In the genomic region with DNA sequence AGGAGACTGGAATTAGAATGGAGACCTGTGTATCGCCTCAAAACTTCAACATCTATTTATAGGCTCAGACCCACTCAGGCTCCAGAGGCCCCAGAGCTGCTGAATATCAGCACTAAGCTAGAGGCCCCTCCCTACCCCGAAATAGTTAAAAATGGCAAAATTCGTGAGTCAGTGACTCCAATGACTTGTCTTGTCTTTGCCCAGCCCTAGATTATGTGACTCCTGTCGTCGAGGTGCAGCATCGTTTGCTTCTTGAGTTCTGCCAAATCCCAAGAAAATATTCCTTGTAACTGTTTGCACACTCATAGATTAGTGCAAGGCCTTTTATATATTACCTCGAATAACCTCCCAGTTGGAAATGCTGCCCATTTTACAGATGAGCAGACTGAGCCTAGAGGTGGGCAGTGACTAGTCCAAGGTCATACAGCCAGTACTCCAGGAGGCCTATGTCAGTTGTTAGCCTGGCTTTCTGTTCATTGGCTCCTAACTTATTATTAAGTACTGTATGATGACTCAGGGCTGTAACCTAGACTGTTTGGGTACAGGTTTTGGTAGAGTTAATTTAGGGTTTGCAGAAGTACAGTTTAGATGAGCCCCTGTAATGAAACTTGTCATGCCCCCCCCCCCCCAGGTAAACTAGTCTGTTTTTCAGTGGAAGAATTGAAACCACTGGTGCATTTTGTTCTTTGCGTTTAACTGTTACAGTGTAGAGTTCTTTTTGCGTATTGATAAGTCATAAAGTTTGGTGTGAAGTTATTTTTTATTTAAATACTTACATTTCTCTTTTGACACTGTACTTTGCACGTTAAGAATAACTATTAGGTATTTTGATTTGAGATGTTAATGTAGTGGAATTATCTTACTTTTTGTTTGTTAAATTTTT, we compare ENCODE assay signal across 9 mouse cellular contexts. TPM values are rescaled to one million over a fixed set of nuclear protein-coding genes. Genes with fewer than 3 reads are reported as not detected.
A peak's percentile ranks its signal among the peaks of the same experiment; 100 is the strongest.
DNase-seq lines count a peak whose midpoint lies in the region; ATAC-seq and TF ChIP-seq lines count a peak whose summit lies in the region.
"Had no signal": no experiment of that assay in that cellular context is flagged by ENCODE, and none has a peak within 500 bp of the region (broad histone marks: within the 10 kb centered on the region; RNA-seq: fewer than 3 reads in every experiment).

No protein-coding gene starts in this region.

- no peaks in the 10 kb centered on the region for H3K36me3 ChIP-seq in embryonic facial prominence, embryonic 13.5 days
- H3K36me3 ChIP-seq in limb, embryonic 12.5 days = no peaks in the 10 kb centered on the region
- no peaks in the 10 kb centered on the region for H3K36me3 ChIP-seq in small intestine, adult 2 months (ENCODE audit: control insufficient read depth, insufficient read depth, low read length)

- no peak for TF ChIP-seq CTCF in small intestine, adult 2 months (IDR thresholded peaks at IDR 0.05; ENCODE audit: extremely low read depth, insufficient read length, insufficient replicate concordance, low read depth, low read length)

- WGBS in embryonic facial prominence, embryonic 13.5 days = 26% methylated on average over 10 of the region's 10 CpGs
- WGBS in limb, embryonic 12.5 days = 31% methylated on average over 10 of the region's 10 CpGs
- WGBS in small intestine, adult 2 months = 9% methylated on average over 10 of the region's 10 CpGs

- H3K4me3 ChIP-seq in embryonic facial prominence, embryonic 13.5 days = peak overlapping the region; percentile 98
- peak overlapping the region; percentile 97 for H3K4me3 ChIP-seq in limb, embryonic 12.5 days (replicated peaks)
- peak overlapping the region; percentile 99 for H3K4me3 ChIP-seq in small intestine, adult 2 months (ENCODE audit: low read depth, low read length)

- H3K4me2 ChIP-seq in embryonic facial prominence, embryonic 13.5 days = peak overlapping the region; percentile 73
- H3K4me2 ChIP-seq in limb, embryonic 12.5 days = peak overlapping the region; percentile 79

- peak overlapping the region; percentile 100 for H3K27ac ChIP-seq in embryonic facial prominence, embryonic 13.5 days
- peak overlapping the region; percentile 100 for H3K27ac ChIP-seq in limb, embryonic 12.5 days
- H3K27ac ChIP-seq in small intestine, adult 2 months (ENCODE audit: insufficient read depth, low read depth, low read length) = peak overlapping the region; percentile 94

- H3K4me1 ChIP-seq in embryonic facial prominence, embryonic 13.5 days = peaks cover 42% of the 10 kb centered on the region
- H3K4me1 ChIP-seq in limb, embryonic 12.5 days (replicated peaks) = peaks cover 39% of the 10 kb centered on the region
- peaks cover 15% of the 10 kb centered on the region for H3K4me1 ChIP-seq in small intestine, adult 2 months (ENCODE audit: control insufficient read depth, insufficient read depth, insufficient read length, low read length)

- ATAC-seq in embryonic facial prominence, embryonic 13.5 days (ENCODE audit: insufficient number of reproducible peaks, insufficient read depth, low FRiP score, low TSS enrichment, low read depth) = no peak
- no peak for ATAC-seq in limb, embryonic 12.5 days (ENCODE audit: insufficient number of reproducible peaks, insufficient read depth, low FRiP score, low TSS enrichment, low read depth)

- no peaks in the 10 kb centered on the region for H3K9me3 ChIP-seq in embryonic facial prominence, embryonic 13.5 days
- no peaks in the 10 kb centered on the region for H3K9me3 ChIP-seq in limb, embryonic 12.5 days

- DNase-seq in cerebellum, postnatal 14 days = peak; percentile 36 to 39
- DNase-seq in cerebellum, adult 11-12 months = no peak
- peak; percentile 65 for DNase-seq in 3T3-L1 (ENCODE audit: low read depth, low spot score)
- no peak for DNase-seq in adrenal gland, postnatal 36 days
- no peak for DNase-seq in frontal cortex, postnatal 25 days (ENCODE audit: low spot score in 2 of 2)

- TF ChIP-seq POLR2A in small intestine, adult 2 months (IDR thresholded peaks at IDR 0.05; ENCODE audit: low read depth, low read length) = no peak

- no peaks in the 10 kb centered on the region for H3K27me3 ChIP-seq in embryonic facial prominence, embryonic 13.5 days
- H3K27me3 ChIP-seq in limb, embryonic 12.5 days = no peaks in the 10 kb centered on the region
- H3K27me3 ChIP-seq in small intestine, adult 2 months (ENCODE audit: control insufficient read depth, insufficient read depth, low read length) = no peaks in the 10 kb centered on the region
- H3K27me3 ChIP-seq: Patski had no signal

- peak overlapping the region; percentile 100 for H3K9ac ChIP-seq in embryonic facial prominence, embryonic 13.5 days
- peak overlapping the region; percentile 99 for H3K9ac ChIP-seq in limb, embryonic 12.5 days (replicated peaks)

RNA-seq across cellular contexts. Expression of gene Dyrk1a, which starts 1.5 kb away (rescaled TPM):
- polyA plus RNA-seq in embryonic facial prominence, embryonic 13.5 days (2015; fragmentation: Nextera tagmentation; extraction: Ambion mirVana) = 11.0 and 11.1 TPM in 2 replicates
- 9.8 and 11.6 TPM in 2 replicates for polyA plus RNA-seq in limb, embryonic 12.5 days (2016; fragmentation: Nextera tagmentation; extraction: Ambion mirVana)
- 15.9 and 32.1 TPM in 2 replicates for polyA plus RNA-seq in small intestine, adult 2 months (2012; rRNA removed)
- 10 to 100 TPM; 68.7 to 77.0 TPM for total RNA-seq in adrenal gland, postnatal 36 days (2021)

RNA-seq across cellular contexts. Expression of gene Vps26c, which starts 44.7 kb away (rescaled TPM):
- 49.4 and 53.5 TPM in 2 replicates for polyA plus RNA-seq in embryonic facial prominence, embryonic 13.5 days (2015; fragmentation: Nextera tagmentation; extraction: Ambion mirVana)
- 52.4 and 61.7 TPM in 2 replicates for polyA plus RNA-seq in limb, embryonic 12.5 days (2016; fragmentation: Nextera tagmentation; extraction: Ambion mirVana)
- 13.6 and 16.6 TPM in 2 replicates for polyA plus RNA-seq in small intestine, adult 2 months (2012; rRNA removed)
- 10 to 100 TPM; 60.6 to 73.2 TPM for total RNA-seq in adrenal gland, postnatal 36 days (2021)

Comparison
In these comparisons a context has a peak if more than half of its experiments do, and no peak if none do; other contexts are left out.
1. DNase-seq: peak in cerebellum, postnatal 14 days (2 of 2) and 3T3-L1 (single experiment); none in cerebellum, adult 11-12 months (single experiment), adrenal gland, postnatal 36 days (0 of 2) and frontal cortex, postnatal 25 days (0 of 2).
2. Peak in every context shown above with its lines, with median percentiles within 50 percentile points of each other: H3K27ac ChIP-seq and H3K4me3 ChIP-seq.